Mouse (Mus musculus): ENCODE data around the gene Agfg2. TPM values are rescaled to one million over a fixed set of nuclear protein-coding genes. Genes with fewer than 3 reads are reported as not detected.

The Agfg2 gene
- polyA plus RNA-seq, 1 experiment from 2014 or later, result 23.1 TPM

DNA sequence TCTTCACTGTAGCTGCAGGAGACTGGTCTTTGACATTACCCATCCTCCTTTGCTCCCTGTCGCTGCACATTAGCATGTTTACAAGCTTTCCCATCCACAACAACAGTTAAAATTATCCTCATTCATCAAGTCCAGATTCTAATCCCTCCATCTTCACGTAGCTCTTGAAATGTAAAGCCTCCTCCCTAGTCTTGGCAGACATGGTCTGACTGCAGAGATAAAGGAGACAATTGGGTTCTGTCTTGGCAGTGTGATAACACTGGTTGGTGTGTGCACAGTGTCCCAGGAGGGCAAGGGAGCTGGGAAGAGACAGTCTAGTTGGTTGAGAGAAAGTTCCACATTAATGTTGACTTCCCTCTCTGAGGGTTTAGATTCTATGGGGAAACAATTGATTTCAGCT lies 15.3 kb upstream of the Agfg2 start:
- no peak overlapping the region for H3K27ac ChIP-seq
- H3K27me3 ChIP-seq (replicated peaks), result no peaks in the 10 kb centered on the region
- no peak overlapping the region for H3K4me2 ChIP-seq
- no peaks in the 10 kb centered on the region for H3K36me3 ChIP-seq
- WGBS, result 41% methylated on average over 2 of the region's 2 CpGs
- H3K9me3 ChIP-seq, result no peaks in the 10 kb centered on the region
- ATAC-seq (ENCODE audit: insufficient read depth, low FRiP score, low read depth), result no peak
- H3K9ac ChIP-seq, result no peak overlapping the region
- H3K4me1 ChIP-seq, result no peaks in the 10 kb centered on the region
- H3K4me3 ChIP-seq (replicated peaks), result no peak overlapping the region

DNA sequence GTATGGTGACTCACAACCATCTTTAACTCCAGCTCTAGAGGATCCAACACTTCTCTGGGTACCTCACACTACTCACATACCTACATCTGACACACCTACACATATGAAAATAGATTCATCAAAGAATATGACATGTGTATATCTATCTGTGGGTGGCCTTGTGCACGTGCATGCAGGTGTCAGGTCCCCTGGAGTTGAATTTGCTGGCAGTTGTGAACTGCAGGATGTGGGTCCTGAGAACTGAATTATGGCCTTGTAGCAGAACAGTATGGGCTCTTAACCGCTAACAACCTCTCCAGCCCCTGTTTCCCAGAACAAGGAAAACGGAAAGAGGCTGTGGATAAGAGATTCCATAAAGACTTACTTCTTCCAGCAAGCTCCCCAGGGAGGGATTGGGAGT lies 14.6 kb upstream of the Agfg2 start:
- H3K4me2 ChIP-seq, result no peak overlapping the region
- ATAC-seq (ENCODE audit: insufficient read depth, low FRiP score, low read depth), result no peak

DNA sequence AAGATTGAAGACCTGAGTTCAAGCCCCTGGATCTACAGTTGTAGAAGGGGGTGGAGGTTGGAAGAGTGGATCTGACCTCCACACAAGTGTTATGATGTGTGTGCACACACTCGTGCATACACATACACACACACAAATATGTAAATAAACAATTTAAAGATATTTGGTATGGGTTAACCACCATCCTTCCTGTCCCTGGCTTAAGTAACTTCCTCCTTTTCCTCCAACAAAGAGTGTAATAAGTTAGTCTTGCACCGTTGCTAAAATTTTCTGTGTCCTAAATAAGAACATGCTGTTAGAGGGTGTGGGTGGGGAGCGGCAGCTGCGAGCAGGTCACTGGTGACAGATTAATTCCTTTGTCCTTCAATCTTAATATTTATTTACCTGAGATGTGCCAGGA lies 11.4 kb upstream of the Agfg2 start:
- Histone ChIP-seq H3K27me3 (replicated peaks) (no peaks in the 10 kb centered on the region), H3K4me2 (no peak overlapping the region), H3K4me3 (replicated peaks) (no peak overlapping the region), H3K9ac (no peak overlapping the region), H3K36me3 (no peaks in the 10 kb centered on the region), H3K9me3 (no peaks in the 10 kb centered on the region), H3K4me1 (no peaks in the 10 kb centered on the region), H3K27ac (no peak overlapping the region)
- WGBS, result 58% methylated on average over 4 of the region's 4 CpGs
- no peak for ATAC-seq (ENCODE audit: insufficient read depth, low FRiP score, low read depth)

More for the DNA sequence above, 14.6 kb upstream of the Agfg2 start:
- WGBS, result 66% methylated on average over 3 of the region's 3 CpGs
- Histone ChIP-seq H3K27me3 (replicated peaks) (no peaks in the 10 kb centered on the region), H3K9me3 (no peaks in the 10 kb centered on the region), H3K9ac (no peak overlapping the region), H3K36me3 (no peaks in the 10 kb centered on the region), H3K4me1 (no peaks in the 10 kb centered on the region), H3K4me3 (replicated peaks) (no peak overlapping the region), H3K27ac (no peak overlapping the region)

DNA sequence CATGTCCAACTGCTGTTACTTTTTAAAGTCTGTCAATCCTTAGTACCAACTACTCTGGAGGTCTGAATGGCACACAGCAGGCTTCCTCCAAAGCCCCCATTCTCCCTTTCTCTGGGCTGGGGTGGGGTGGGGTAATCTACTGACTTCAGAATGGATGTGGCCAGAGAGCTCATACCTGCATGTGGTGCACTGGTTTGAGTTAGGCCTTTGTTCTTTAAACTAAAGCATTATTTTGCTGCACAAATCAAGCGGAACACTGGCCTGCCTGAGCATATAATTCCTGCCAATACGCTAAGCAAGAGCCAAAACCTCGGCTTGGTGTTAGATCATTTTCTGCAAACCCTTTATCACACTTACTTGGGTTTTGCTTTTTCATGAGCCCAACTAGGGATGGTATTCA lies 10.3 kb upstream of the Agfg2 start:
- H3K4me1 ChIP-seq, result no peaks in the 10 kb centered on the region
- H3K4me3 ChIP-seq (replicated peaks), result no peak overlapping the region
- H3K9ac ChIP-seq, result no peak overlapping the region
- no peaks in the 10 kb centered on the region for H3K27me3 ChIP-seq (replicated peaks)
- ATAC-seq (ENCODE audit: insufficient read depth, low FRiP score, low read depth), result no peak
- no peaks in the 10 kb centered on the region for H3K9me3 ChIP-seq
- H3K27ac ChIP-seq, result no peak overlapping the region
- WGBS, result 84% methylated on average over 3 of the region's 3 CpGs
- H3K36me3 ChIP-seq, result no peaks in the 10 kb centered on the region
- H3K4me2 ChIP-seq, result no peak overlapping the region

DNA sequence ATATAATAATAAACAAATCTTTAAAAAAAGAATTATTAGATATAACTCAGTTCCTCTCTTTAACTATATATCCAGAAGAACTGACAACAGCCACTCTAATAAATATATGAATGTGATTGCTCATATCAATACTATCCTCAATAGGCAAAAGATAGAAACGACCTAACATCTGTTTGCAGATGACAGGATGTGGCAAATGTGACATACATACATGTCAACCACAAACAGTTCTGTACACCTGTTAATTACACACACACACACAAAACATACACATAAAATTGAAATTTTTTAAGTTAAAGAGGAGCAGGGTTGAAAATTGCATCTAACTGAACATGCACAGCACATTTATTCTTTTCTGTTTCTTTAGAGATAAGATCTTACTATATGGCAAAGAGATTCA lies 7.4 kb upstream of the Agfg2 start:
- Histone ChIP-seq H3K4me3 (replicated peaks) (no peak overlapping the region), H3K9ac (no peak overlapping the region), H3K4me1 (no peaks in the 10 kb centered on the region), H3K4me2 (no peak overlapping the region), H3K36me3 (no peaks in the 10 kb centered on the region), H3K27me3 (replicated peaks) (no peaks in the 10 kb centered on the region), H3K27ac (no peak overlapping the region), H3K9me3 (no peaks in the 10 kb centered on the region)
- no peak for ATAC-seq (ENCODE audit: insufficient read depth, low FRiP score, low read depth)
- 64% methylated on average over 1 of the region's 1 CpGs for WGBS

DNA sequence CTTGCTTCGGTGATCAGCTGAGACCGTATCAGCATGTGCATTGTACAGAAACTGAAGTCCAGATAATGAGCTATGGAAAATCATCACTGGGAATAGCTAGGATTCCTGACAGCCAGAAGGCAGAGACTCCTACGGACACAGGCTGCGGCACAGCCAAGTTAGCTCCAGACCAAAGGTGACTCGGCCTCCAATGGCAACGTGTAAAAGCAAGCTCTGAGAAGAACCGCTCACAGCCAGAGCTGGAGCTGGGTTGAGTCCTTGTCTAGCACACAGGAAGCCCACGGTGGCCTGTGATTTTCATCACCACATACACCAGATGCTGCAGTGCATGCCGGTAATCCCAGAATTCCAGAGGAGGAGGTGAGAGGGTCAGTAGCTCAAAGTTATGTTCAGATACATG lies 6.0 kb upstream of the Agfg2 start:
- Histone ChIP-seq H3K4me3 (replicated peaks) (no peak overlapping the region), H3K27me3 (replicated peaks) (no peaks in the 10 kb centered on the region), H3K27ac (no peak overlapping the region), H3K9ac (no peak overlapping the region), H3K4me1 (no peaks in the 10 kb centered on the region), H3K4me2 (no peak overlapping the region), H3K36me3 (no peaks in the 10 kb centered on the region), H3K9me3 (no peaks in the 10 kb centered on the region)
- 57% methylated on average over 9 of the region's 9 CpGs for WGBS
- ATAC-seq (ENCODE audit: insufficient read depth, low FRiP score, low read depth), result no peak

DNA sequence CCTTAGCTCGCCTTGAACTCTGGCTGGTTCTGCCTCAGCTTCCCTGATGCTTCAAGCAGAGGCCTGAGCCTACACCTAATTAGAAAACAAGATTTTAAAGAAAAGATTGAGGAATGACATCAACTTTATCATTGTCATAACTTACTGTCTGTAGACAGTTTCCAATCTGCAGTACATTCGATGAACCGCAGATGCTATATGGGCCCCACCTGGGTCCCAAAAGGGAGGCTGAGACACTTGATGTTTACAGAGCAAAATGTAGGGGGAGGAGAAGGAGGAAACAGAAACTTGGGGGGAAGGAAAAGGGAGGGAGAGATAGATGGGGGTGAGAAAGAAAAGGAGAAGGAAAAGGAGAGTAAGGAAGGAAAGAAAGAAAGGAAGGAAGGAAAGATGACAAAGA lies 5.4 kb upstream of the Agfg2 start:
- Histone ChIP-seq H3K4me3 (replicated peaks) (no peak overlapping the region), H3K27me3 (replicated peaks) (no peaks in the 10 kb centered on the region), H3K9me3 (no peaks in the 10 kb centered on the region), H3K4me1 (no peaks in the 10 kb centered on the region), H3K4me2 (no peak overlapping the region), H3K9ac (no peak overlapping the region), H3K27ac (no peak overlapping the region), H3K36me3 (no peaks in the 10 kb centered on the region)
- 73% methylated on average over 3 of the region's 3 CpGs for WGBS
- ATAC-seq (ENCODE audit: insufficient read depth, low FRiP score, low read depth), result no peak

DNA sequence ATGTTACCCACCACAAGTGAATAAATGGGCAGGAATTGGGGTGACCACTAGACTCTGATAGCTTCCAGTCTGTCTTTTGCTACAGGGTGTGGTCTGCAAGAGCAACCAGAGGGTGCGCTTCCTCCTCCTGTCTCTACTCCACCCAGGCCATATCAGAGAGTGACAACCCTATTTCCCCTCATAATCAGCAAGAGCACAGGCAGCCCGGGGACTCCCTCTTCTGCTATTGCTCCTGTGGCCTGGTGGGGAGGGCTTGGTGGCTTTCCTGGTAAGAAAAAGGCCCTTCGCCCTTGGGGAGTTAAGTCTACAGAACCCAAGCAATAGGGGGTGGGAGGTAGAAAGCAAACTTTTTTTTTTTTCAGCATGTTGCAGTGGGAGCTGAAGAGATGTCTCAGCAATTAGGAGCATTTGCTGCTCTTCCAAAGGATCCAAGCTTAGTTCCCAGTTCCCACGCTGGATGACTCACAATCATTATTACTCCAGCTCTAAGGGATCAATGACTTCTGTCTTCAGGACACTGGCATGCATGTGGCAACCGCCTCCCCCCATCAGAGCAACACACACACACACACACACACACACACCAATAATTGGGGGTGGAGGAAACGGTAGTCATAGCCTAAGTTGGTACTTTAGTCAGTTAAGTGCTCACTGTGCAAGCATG lies 1.7 kb upstream of the Agfg2 start:
- Histone ChIP-seq H3K27ac (no peak overlapping the region), H3K4me3 (replicated peaks) (no peak overlapping the region), H3K9ac (no peak overlapping the region), H3K4me1 (peaks cover 5% of the 10 kb centered on the region), H3K27me3 (replicated peaks) (no peaks in the 10 kb centered on the region), H3K9me3 (no peaks in the 10 kb centered on the region), H3K36me3 (no peaks in the 10 kb centered on the region), H3K4me2 (no peak overlapping the region)
- ATAC-seq (ENCODE audit: insufficient read depth, low FRiP score, low read depth), result peak; percentile 75; the same call in 1 of the 2 replicates
- 77% methylated on average over 6 of the region's 6 CpGs for WGBS

DNA sequence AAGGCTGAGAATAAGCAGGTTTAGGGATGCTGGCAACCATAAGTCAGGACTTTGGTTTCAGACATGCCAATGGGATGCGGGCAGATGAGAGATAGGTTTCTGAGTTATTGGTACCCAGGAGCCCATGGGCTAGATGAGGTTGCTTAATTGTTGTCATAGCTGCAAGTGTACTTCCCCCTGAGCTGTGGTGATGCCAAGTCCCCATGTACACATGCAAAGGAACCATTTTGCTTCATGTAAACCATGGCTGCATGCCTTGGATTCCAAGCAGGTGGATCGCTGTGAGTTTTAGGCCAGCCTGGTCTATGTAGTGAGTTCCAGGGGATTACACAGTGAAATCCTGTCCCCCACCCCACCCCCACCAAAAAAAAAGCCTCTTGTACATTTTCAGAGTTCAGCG lies 1.1 kb upstream of the Agfg2 start:
- no peak for ATAC-seq (ENCODE audit: insufficient read depth, low FRiP score, low read depth)
- no peak overlapping the region for H3K4me2 ChIP-seq
- H3K9me3 ChIP-seq, result no peaks in the 10 kb centered on the region
- no peak overlapping the region for H3K9ac ChIP-seq
- H3K27me3 ChIP-seq (replicated peaks), result no peaks in the 10 kb centered on the region
- no peak overlapping the region for H3K4me3 ChIP-seq (replicated peaks)
- peaks cover 5% of the 10 kb centered on the region for H3K4me1 ChIP-seq
- 91% methylated on average over 3 of the region's 3 CpGs for WGBS
- H3K36me3 ChIP-seq, result no peaks in the 10 kb centered on the region
- H3K27ac ChIP-seq, result no peak overlapping the region

DNA sequence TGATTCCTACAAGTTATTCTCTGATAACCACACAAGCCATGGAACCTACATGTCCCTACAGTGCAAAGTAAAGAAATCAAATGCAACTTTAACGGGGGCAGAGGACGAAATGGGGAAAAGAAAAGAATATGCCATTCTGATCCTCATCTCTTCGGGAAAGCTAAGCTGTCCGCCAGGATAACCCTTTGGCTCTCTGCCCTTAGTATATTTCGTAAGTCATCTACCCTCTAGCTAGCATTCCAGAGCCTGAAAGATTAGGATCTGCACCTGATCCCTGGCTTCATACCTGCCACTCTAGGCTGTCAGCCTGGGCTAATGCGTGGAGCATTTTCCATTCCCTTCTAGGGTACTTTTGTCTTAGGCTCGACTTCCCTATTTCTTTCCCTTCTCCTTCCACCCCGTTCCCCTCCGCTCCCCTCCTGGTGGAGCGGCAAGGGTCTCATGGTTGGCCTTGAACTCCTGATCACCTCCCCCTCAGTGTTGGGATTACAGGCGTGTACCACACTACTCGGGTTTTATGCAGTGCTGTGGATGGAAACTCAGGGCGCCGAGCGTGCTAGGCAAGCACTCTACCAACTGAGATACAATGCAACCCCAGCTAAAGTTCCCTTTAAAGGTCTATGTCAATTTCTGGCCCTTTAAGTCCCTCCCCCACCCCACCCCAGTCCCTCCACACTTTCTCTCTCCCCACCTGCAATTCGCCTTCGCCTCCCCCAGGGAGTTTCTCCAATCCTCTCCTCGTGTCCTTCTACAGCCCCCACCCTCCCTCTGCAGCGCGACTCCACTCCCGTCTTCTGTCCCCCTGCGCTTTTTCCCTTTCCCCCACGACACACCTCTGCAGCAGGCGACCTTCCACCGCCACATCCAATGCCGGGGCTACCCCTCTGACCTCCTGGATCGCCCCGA lies 885 bp downstream of the Agfg2 start:
- H3K4me3 ChIP-seq (replicated peaks), result peak overlapping the region; percentile 89
- H3K4me1 ChIP-seq, result peaks cover 5% of the 10 kb centered on the region
- H3K4me2 ChIP-seq, result peak overlapping the region; percentile 91
- WGBS, result 6% methylated on average over 28 of the region's 28 CpGs
- no peaks in the 10 kb centered on the region for H3K36me3 ChIP-seq
- ATAC-seq (ENCODE audit: insufficient read depth, low FRiP score, low read depth), result 0 out of 2 replicates have a peak, but pooled peaks have one; percentile 2
- peak overlapping the region; percentile 58; the same call in 1 of the 2 replicates for H3K9ac ChIP-seq
- H3K27me3 ChIP-seq (replicated peaks), result no peaks in the 10 kb centered on the region
- H3K9me3 ChIP-seq, result no peaks in the 10 kb centered on the region
- H3K27ac ChIP-seq, result peak overlapping the region; percentile 83

DNA sequence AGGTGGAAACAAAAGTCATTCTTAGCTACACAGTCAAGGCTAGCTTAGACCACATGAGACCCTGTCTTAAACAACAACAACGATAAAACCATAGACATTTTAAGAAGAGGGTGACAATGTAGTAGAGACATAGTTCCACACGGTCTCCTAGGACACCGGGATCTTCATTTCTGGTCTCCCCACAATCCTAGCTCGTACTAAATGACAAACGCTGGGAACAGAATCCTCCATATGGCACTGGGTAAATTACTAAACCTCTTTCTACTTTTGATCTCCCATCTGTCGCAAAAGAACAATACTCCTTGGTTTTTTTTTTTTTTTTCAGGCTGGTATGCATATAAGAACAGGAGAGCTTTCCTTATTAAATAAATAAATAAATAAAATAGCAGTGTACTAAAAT lies 2.0 kb downstream of the Agfg2 start:
- Histone ChIP-seq H3K27me3 (replicated peaks) (no peaks in the 10 kb centered on the region), H3K4me2 (0 out of 2 replicates have a peak overlapping the region, but pooled peaks have one; percentile 4), H3K9ac (no peak overlapping the region), H3K9me3 (no peaks in the 10 kb centered on the region), H3K4me1 (peaks cover 5% of the 10 kb centered on the region), H3K36me3 (no peaks in the 10 kb centered on the region), H3K27ac (no peak overlapping the region), H3K4me3 (replicated peaks) (no peak overlapping the region)
- 90% methylated on average over 6 of the region's 6 CpGs for WGBS
- no peak for ATAC-seq (ENCODE audit: insufficient read depth, low FRiP score, low read depth)

DNA sequence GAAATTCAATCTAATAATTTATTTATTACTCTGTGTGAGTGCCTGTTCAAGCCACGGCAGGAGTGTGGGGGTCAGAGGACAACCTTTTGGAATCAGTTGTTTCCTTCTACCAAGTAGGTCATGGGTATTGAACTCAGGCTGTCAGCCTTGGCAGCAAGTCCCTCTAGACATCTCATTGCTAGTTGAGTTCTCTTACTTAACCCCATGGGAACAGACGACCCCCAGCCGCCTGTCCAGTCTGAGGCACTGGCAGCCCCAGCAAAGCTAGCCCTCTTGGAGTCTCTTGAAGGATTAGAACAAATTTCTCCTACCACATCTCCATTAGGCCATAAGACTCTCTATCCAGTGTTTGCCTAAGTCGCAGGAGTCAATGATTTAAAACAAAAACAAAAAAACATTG lies 4.8 kb downstream of the Agfg2 start:
- Histone ChIP-seq H3K4me3 (replicated peaks) (no peak overlapping the region), H3K27me3 (replicated peaks) (no peaks in the 10 kb centered on the region), H3K4me1 (peaks cover 5% of the 10 kb centered on the region), H3K36me3 (no peaks in the 10 kb centered on the region), H3K9me3 (no peaks in the 10 kb centered on the region), H3K9ac (no peak overlapping the region), H3K27ac (no peak overlapping the region), H3K4me2 (no peak overlapping the region)
- ATAC-seq (ENCODE audit: insufficient read depth, low FRiP score, low read depth), result no peak
- WGBS, result 83% methylated on average over 4 of the region's 4 CpGs
